Mouse (Mus musculus): ENCODE measurements around the gene Rbmxl1. TPM values are rescaled to one million over a fixed set of nuclear protein-coding genes. Genes with fewer than 3 reads are reported as not detected.
A peak's percentile ranks its signal among the peaks of the same experiment; 100 is the strongest.
"Not testable (repeated sequence)": the region's sequence is repeated elsewhere in the genome, so short reads cannot be mapped to it uniquely, and the experiment has no call there.

Rbmxl1 gene
- total RNA-seq, 2 experiments from 2014 or later, result 69.7 to 72.5 TPM

DNA sequence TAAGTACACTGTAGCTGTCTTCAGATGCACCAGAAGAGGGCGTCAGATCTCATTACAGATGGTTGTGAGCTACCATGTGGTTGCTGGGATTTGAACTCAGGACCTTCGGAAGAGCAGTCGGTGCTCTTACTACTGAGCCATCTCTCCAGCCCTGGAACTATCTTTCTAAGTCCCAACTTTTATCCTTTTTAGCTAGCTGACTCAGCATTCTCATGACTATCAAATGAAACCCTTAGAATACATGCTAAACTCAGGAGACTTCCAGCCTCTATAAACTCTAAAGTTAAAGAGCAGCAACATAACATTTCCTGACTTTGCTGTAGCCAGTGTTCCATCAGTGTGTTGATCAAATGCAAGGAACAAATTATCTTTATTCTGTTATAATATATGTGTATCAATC lies 12.4 kb downstream of the Rbmxl1 start:
- DNase-seq (ENCODE audit: low spot score in 2 of 2), result not testable (repeated sequence)

DNA sequence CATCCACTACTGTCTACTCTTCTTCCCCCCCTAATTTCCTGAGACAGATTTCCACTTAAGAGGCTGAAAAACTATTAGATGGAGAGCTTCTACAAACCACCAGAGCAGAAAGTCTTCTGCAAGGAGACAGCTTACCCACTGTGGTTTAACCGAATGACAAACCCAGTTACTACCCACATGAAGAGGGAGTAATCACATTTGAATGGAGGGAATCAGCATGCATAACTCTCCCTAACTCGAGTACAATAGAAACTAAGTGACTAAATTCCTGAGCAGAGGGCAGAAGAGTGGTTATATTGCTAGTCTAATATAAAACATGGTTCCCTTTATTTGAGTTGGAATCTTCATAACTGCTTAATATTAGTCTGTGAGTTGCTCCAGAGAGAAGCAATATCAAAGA lies 15.7 kb downstream of the Rbmxl1 start:
- no peak for DNase-seq (ENCODE audit: low spot score in 2 of 2)

DNA sequence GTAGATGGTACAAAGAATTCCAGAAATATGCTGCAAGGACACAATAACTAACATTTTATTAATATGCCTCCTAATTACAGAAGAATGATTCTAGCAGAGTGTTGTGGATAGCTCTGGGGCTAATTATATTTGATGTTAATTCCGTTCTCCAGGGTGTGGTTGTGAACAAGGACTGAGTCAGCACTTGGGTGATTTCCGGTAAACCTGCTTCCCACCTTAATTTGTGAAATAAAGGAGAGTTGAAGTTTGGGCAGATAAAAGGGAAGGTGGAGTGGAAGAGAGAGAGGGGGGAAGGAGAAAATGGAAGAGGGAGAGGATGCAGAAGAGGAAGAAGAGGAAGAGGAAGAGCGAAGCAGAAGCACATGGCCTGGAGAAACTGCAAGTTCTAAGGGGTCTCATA lies 19.0 kb downstream of the Rbmxl1 start:
- DNase-seq (ENCODE audit: low spot score in 2 of 2), result no peak

DNA sequence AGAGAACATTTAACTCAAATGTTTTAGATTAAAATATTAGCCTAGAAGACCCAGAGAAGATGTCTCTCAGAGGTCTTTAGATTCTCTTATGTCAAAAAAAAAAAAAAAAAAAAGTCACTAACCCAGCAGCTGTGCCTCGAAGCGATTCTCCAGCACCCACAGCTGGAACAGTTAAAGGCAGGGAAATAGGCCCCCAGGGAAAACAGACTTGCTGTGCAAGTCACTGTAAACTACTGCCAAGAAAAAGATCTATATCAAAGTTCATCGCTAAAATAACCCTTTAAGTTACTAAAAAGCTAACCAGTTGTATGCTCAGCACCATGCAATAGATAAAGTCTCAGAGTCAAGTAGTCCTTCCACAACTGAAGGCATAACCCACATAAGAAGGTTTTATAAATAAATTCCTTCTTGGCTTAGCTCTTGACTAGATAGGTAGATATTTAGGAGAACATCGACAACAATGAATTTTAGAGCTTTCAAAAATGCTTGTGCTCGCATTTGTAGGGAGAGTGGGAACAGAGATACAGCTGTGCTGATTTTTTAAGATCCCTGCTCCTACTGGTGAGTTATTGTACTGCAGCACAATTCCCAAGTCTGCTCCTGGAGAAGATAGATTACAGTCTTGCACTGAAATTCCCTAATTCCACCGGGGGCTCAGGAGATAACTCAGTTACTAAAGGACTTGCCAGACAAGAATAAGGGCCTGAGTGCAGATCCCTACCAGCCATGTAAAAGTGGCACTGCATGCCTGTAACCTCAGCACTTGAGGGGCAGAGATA lies 31.5 kb downstream of the Rbmxl1 start:
- DNase-seq (ENCODE audit: low spot score in 2 of 2), result peak in 1 of 2 experiments; percentile 9

DNA sequence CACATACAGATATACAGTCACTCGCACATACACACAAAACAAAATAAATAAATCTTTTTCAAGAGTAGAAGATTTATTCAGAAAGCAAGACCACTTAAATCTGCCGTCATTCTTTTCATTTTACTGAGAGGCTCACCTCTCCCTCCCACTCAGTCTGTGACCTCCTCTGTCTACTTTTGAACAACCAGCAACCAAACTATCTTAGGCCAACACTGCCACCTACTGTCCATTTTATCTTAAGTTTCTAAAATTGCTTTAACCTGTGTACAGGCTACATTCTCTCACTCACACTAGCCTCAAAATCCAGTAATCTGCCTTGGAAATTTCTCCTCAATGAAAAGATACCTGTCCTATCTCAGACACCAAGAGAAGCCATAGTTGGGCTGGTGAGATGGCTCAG lies 40.8 kb downstream of the Rbmxl1 start:
- no peak for DNase-seq (ENCODE audit: low spot score in 2 of 2)

DNA sequence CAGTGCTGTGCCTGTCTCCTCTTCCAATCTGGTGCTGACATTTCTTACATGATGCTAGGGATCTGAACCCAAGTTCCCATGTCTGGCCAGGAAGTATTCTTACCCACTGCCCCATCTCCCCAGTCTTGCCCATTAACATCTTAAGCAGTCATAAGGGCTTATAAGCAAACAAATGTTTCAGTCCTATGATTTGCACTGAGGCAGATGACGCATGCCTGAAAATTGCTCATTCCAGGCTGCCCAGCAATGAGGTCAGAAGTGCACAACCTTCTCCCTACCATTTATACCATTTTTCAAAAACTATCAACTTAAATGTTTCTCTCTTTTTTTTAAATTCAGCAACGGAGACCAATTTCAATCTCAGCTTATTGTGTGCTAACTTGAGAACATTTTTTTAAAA lies 44.8 kb downstream of the Rbmxl1 start:
- DNase-seq (ENCODE audit: low spot score in 2 of 2), result no peak

DNA sequence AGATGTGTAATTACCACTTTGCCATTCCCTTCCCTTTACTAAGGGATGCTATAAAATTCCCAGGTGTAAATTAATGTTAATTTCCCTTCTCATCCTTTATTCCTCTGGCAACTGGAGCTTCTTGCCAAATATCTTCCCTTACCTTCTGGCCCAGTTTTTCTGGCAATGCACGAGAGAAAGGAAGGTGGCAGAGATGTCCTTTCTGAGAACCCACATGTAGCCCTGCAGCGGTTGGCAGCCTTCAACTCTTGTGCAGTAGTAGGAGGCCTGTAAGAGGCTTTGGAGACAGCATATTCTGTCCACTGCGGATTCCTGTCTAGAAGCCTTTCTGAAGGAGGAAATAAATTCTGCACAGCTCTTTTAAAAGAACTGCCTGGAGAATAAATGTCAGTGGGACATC lies 52.3 kb downstream of the Rbmxl1 start:
- DNase-seq (ENCODE audit: low spot score in 2 of 2), result no peak

Other genes starting within 250 kb of the Rbmxl1 start
- gene Pou4f2, start 72.3 kb downstream of the Rbmxl1 start, total RNA-seq (2021), result not detected
- gene Slc10a7, start 448 bp upstream of the Rbmxl1 start, total RNA-seq (2021), result 1 to 10 TPM; 7.8 to 8.2 TPM